Mouse (Mus musculus) adrenal gland, adult 18-20 months (tissue): ENCODE measurements around the gene Rad52. TPM values are rescaled to one million over a fixed set of nuclear protein-coding genes. Genes with fewer than 3 reads are reported as not detected.

Experiments used
- total RNA-seq, 2 experiments: library from RNA; stranded (reverse); gene quantifications; 1 replicate in 1 of 2; 2 replicates in 1 of 2; pipeline ENCODE4 v1.2.3; 2021

Gene Rad52
- total RNA-seq, 2 experiments from 2014 or later: 15.3 to 16.7 TPM

Other genes with a start within 250 kb of the Rad52 start
- gene Erc1, start 54.5 kb upstream of the Rad52 start, total RNA-seq: 10 to 100 TPM; 18.0 to 18.7 TPM
- gene Wnk1, start 136.0 kb downstream of the Rad52 start, total RNA-seq: 100 to 1,000 TPM; 164 to 170 TPM
- gene Ninj2, start 190.7 kb downstream of the Rad52 start, total RNA-seq: not detected